8 mouse cellular contexts compared by ENCODE assay signal in genomic region chr19:60757099-60757785, GRCm38 (mm10). TPM values are rescaled to one million over a fixed set of nuclear protein-coding genes. Genes with fewer than 3 reads are reported as not detected.
DNase-seq lines count a peak whose midpoint lies in the region; ATAC-seq and TF ChIP-seq lines count a peak whose summit lies in the region.

No protein-coding gene starts in this region.

- TF ChIP-seq CTCF in lung, embryonic 14.5 days (IDR thresholded peaks at IDR 0.05; ENCODE audit: low read depth): no peak

- H3K4me2 ChIP-seq in lung, embryonic 14.5 days: peak overlapping the region; percentile 100
- H3K4me2 ChIP-seq in embryonic facial prominence, embryonic 14.5 days (ENCODE audit: low read depth, low read length): peak overlapping the region; percentile 99
- peak overlapping the region; percentile 100 for H3K4me2 ChIP-seq in intestine, embryonic 16.5 days (ENCODE audit: low read depth, low read length)
- H3K4me2 ChIP-seq in neural tube, embryonic 13.5 days: peak overlapping the region; percentile 93

- peak overlapping the region; percentile 72 for H3K4me3 ChIP-seq in lung, embryonic 14.5 days (ENCODE audit: low read depth, low read length)
- H3K4me3 ChIP-seq in embryonic facial prominence, embryonic 14.5 days (ENCODE audit: low read depth, low read length): peak overlapping the region; percentile 77
- H3K4me3 ChIP-seq in intestine, embryonic 16.5 days (ENCODE audit: low read length): peak overlapping the region; percentile 76
- peak overlapping the region; percentile 84 for H3K4me3 ChIP-seq in neural tube, embryonic 13.5 days

- peaks cover 26% of the 10 kb centered on the region for H3K36me3 ChIP-seq in lung, embryonic 14.5 days (ENCODE audit: insufficient read depth)
- peaks cover 18% of the 10 kb centered on the region for H3K36me3 ChIP-seq in embryonic facial prominence, embryonic 14.5 days (ENCODE audit: control insufficient read depth, insufficient read depth, low read length)
- no peaks in the 10 kb centered on the region for H3K36me3 ChIP-seq in intestine, embryonic 16.5 days (ENCODE audit: control insufficient read depth, insufficient read depth, low read length)
- H3K36me3 ChIP-seq in neural tube, embryonic 13.5 days: peaks cover 14% of the 10 kb centered on the region

- ATAC-seq in lung, embryonic 14.5 days (ENCODE audit: insufficient read depth): no peak
- ATAC-seq in embryonic facial prominence, embryonic 14.5 days (ENCODE audit: low read depth): no peak
- no peak for ATAC-seq in intestine, embryonic 16.5 days
- no peak for ATAC-seq in neural tube, embryonic 13.5 days (ENCODE audit: low read depth)

- no peaks in the 10 kb centered on the region for H3K4me1 ChIP-seq in lung, embryonic 14.5 days (ENCODE audit: insufficient read depth)
- H3K4me1 ChIP-seq in embryonic facial prominence, embryonic 14.5 days (ENCODE audit: control insufficient read depth, insufficient read depth, low read length): peaks cover 11% of the 10 kb centered on the region
- peaks cover 8% of the 10 kb centered on the region; the same call in 1 of the 2 replicates for H3K4me1 ChIP-seq in intestine, embryonic 16.5 days (ENCODE audit: control insufficient read depth, insufficient read depth, low read length)
- peaks cover 24% of the 10 kb centered on the region for H3K4me1 ChIP-seq in neural tube, embryonic 13.5 days (replicated peaks)

- intact Hi-C loops in left cerebral cortex, postnatal 14 days (cut with DNase I): loop anchor here (5.0 kb wide), 1 partner anchor 175 kb away; the partner anchor contains the start of gene Cacul1

- H3K9ac ChIP-seq in lung, embryonic 14.5 days: peak overlapping the region; percentile 58
- H3K9ac ChIP-seq in embryonic facial prominence, embryonic 14.5 days (ENCODE audit: low read depth, low read length): peak overlapping the region; percentile 71
- peak overlapping the region; percentile 73 for H3K9ac ChIP-seq in intestine, embryonic 16.5 days (ENCODE audit: low read depth, low read length)
- H3K9ac ChIP-seq in neural tube, embryonic 13.5 days: peak overlapping the region; percentile 87

- no peak for DNase-seq in lung, embryonic 14.5 days
- no peak for DNase-seq in lung, postnatal 10 days
- DNase-seq in embryonic facial prominence, embryonic 14.5 days (ENCODE audit: low spot score): no peak
- no peak for DNase-seq in left cerebral cortex, postnatal 14 days (ENCODE audit: low spot score in 2 of 2)
- DNase-seq in adrenal gland, adult 2 months: no peak
- DNase-seq in gastrocnemius, postnatal 10 days: no peak

- no peak overlapping the region for H3K27ac ChIP-seq in lung, embryonic 14.5 days (ENCODE audit: low read depth)
- H3K27ac ChIP-seq in embryonic facial prominence, embryonic 14.5 days (replicated peaks; ENCODE audit: low read depth, low read length): no peak overlapping the region
- no peak overlapping the region for H3K27ac ChIP-seq in intestine, embryonic 16.5 days (ENCODE audit: low read length)
- peak overlapping the region; percentile 94 for H3K27ac ChIP-seq in neural tube, embryonic 13.5 days (replicated peaks)

- 3% methylated on average over 25 of the region's 25 CpGs for WGBS in lung, embryonic 14.5 days
- WGBS in embryonic facial prominence, embryonic 14.5 days: 5% methylated on average over 25 of the region's 25 CpGs
- 5% methylated on average over 25 of the region's 25 CpGs for WGBS in intestine, embryonic 16.5 days
- 4% methylated on average over 25 of the region's 25 CpGs for WGBS in neural tube, embryonic 13.5 days

- H3K27me3 ChIP-seq in lung, embryonic 14.5 days (ENCODE audit: insufficient read depth, low read length): no peaks in the 10 kb centered on the region
- no peaks in the 10 kb centered on the region; the same call in 1 of the 2 replicates for H3K27me3 ChIP-seq in embryonic facial prominence, embryonic 14.5 days (replicated peaks; ENCODE audit: control insufficient read depth, insufficient read depth, low read length)
- no peaks in the 10 kb centered on the region for H3K27me3 ChIP-seq in intestine, embryonic 16.5 days (replicated peaks; ENCODE audit: control insufficient read depth, insufficient read depth, low read length)
- H3K27me3 ChIP-seq in neural tube, embryonic 13.5 days: peaks cover 20% of the 10 kb centered on the region

- no peaks in the 10 kb centered on the region for H3K9me3 ChIP-seq in lung, embryonic 14.5 days (ENCODE audit: low read depth, low read length)
- H3K9me3 ChIP-seq in embryonic facial prominence, embryonic 14.5 days (ENCODE audit: control insufficient read depth, low read length): no peaks in the 10 kb centered on the region
- H3K9me3 ChIP-seq in intestine, embryonic 16.5 days (ENCODE audit: control insufficient read depth, low read length): no peaks in the 10 kb centered on the region
- H3K9me3 ChIP-seq in neural tube, embryonic 13.5 days: no peaks in the 10 kb centered on the region

RNA-seq across cellular contexts. Expression of gene Nanos1, which starts 1.5 kb away (rescaled TPM):
- 1.6 and 1.7 TPM in 2 replicates for polyA plus RNA-seq in lung, embryonic 14.5 days (2014; fragmentation: Nextera tagmentation; extraction: Ambion mirVana)
- 2.1 and 2.4 TPM in 2 replicates for polyA plus RNA-seq in embryonic facial prominence, embryonic 14.5 days (2014; fragmentation: Nextera tagmentation; extraction: Ambion mirVana)
- 0.65 and 0.78 TPM in 2 replicates for polyA plus RNA-seq in intestine, embryonic 16.5 days (2015; fragmentation: Nextera tagmentation; extraction: Ambion mirVana)
- 12.6 and 13.4 TPM in 2 replicates for polyA plus RNA-seq in neural tube, embryonic 13.5 days (2015; fragmentation: Nextera tagmentation; extraction: Ambion mirVana)
- total RNA-seq in left cerebral cortex, postnatal 14 days (2021): 10 to 100 TPM; 22.8 to 23.6 TPM
- total RNA-seq in adrenal gland, adult 2 months (2021): 1 to 10 TPM in 1 of 2 experiments, under 1 TPM in 1; 0.73 to 1.2 TPM
- 0.99 and 1.2 TPM in 2 replicates for polyA plus RNA-seq in adrenal gland, adult 2 months (2012; rRNA removed)
- total RNA-seq in gastrocnemius, postnatal 10 days (2021): under 1 TPM; 0.38 to 0.45 TPM

RNA-seq across cellular contexts. Expression of gene Eif3a, which starts 33.2 kb away (rescaled TPM):
- polyA plus RNA-seq in lung, embryonic 14.5 days (2014; fragmentation: Nextera tagmentation; extraction: Ambion mirVana): 178 and 185 TPM in 2 replicates
- 165 and 168 TPM in 2 replicates for polyA plus RNA-seq in embryonic facial prominence, embryonic 14.5 days (2014; fragmentation: Nextera tagmentation; extraction: Ambion mirVana)
- polyA plus RNA-seq in intestine, embryonic 16.5 days (2015; fragmentation: Nextera tagmentation; extraction: Ambion mirVana): 114 and 124 TPM in 2 replicates
- 106 and 124 TPM in 2 replicates for polyA plus RNA-seq in neural tube, embryonic 13.5 days (2015; fragmentation: Nextera tagmentation; extraction: Ambion mirVana)
- total RNA-seq in left cerebral cortex, postnatal 14 days (2021): 100 to 1,000 TPM; 103 to 110 TPM
- total RNA-seq in adrenal gland, adult 2 months (2021): 100 to 1,000 TPM; 126 to 169 TPM
- polyA plus RNA-seq in adrenal gland, adult 2 months (2012; rRNA removed): 13.6 and 17.7 TPM in 2 replicates
- total RNA-seq in gastrocnemius, postnatal 10 days (2021): 100 to 1,000 TPM in 1 of 2 experiments, 10 to 100 TPM in 1; 96.2 to 105 TPM

RNA-seq across cellular contexts. Expression of gene Fam45a, which starts 54.1 kb away (rescaled TPM):
- polyA plus RNA-seq in lung, embryonic 14.5 days (2014; fragmentation: Nextera tagmentation; extraction: Ambion mirVana): 31.0 and 31.3 TPM in 2 replicates
- polyA plus RNA-seq in embryonic facial prominence, embryonic 14.5 days (2014; fragmentation: Nextera tagmentation; extraction: Ambion mirVana): 40.8 and 46.8 TPM in 2 replicates
- polyA plus RNA-seq in intestine, embryonic 16.5 days (2015; fragmentation: Nextera tagmentation; extraction: Ambion mirVana): 28.3 and 28.7 TPM in 2 replicates
- polyA plus RNA-seq in neural tube, embryonic 13.5 days (2015; fragmentation: Nextera tagmentation; extraction: Ambion mirVana): 38.8 and 39.9 TPM in 2 replicates
- total RNA-seq in left cerebral cortex, postnatal 14 days (2021): 10 to 100 TPM; 34.6 to 42.1 TPM
- 10 to 100 TPM; 43.8 to 51.3 TPM for total RNA-seq in adrenal gland, adult 2 months (2021)
- 1.6 and 1.9 TPM in 2 replicates for polyA plus RNA-seq in adrenal gland, adult 2 months (2012; rRNA removed)
- 10 to 100 TPM; 15.2 to 20.1 TPM for total RNA-seq in gastrocnemius, postnatal 10 days (2021)

Comparison
In these comparisons a context has a peak if more than half of its experiments do, and no peak if none do; other contexts are left out.
1. RNA of gene Fam45a, which starts 54.1 kb away (polyA plus RNA-seq): 40.8 to 46.8 TPM in embryonic facial prominence, embryonic 14.5 days, 38.8 to 39.9 TPM in neural tube, embryonic 13.5 days, 31.0 to 31.3 TPM in lung, embryonic 14.5 days and 28.3 to 28.7 TPM in intestine, embryonic 16.5 days; 1.6 to 1.9 TPM in adrenal gland, adult 2 months; every median in the first group is over 10 times any median in the second.
2. Peak in every context shown above with its lines, with median percentiles within 50 percentile points of each other: H3K4me2 ChIP-seq, H3K4me3 ChIP-seq and H3K9ac ChIP-seq.